Mouse (Mus musculus) kidney, postnatal 25 days (tissue): ENCODE data around the gene Prdm15.

ENCODE experiments used
- DNase-seq, 2 experiments: peaks; one replicate each; pipeline ENCODE4 v3.0.0; 2021; ENCODE audit warnings: mixed read lengths in 2 of 2

The Prdm15 gene

DNA sequence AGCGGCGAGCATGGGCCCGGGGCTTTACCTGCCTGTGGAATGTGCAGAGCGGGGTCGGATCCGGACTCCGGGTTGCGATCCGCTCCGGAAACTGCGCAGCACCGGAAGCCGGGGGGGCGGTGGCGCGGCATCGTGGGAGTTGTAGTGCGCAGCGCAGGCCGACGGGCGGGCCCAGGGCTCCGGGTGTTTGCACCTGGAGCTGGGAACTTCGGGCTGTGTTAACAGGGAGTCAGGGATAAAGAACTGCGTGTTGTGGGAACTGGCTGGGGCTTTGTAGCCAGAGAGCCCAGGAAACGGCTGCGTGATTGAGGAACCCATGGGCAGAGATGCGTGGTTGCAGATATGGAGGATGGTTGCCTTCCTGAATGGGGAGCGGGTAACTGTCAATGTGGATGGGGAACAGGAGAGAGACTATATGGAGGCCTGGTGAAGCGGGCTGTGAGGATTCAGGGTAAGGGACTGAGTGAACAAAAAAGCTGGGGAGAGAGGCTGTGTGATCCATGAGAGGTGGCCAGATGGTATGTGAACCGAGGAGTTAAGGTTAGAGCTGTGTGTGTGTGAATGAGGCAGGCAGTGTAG is at the start of gene Prdm15:
Gene Prdm15, minus strand, starts transcription at position 110 of the 579 bp plus-strand sequence.
- DNase-seq, result peak; percentile 89 to 95

DNA sequence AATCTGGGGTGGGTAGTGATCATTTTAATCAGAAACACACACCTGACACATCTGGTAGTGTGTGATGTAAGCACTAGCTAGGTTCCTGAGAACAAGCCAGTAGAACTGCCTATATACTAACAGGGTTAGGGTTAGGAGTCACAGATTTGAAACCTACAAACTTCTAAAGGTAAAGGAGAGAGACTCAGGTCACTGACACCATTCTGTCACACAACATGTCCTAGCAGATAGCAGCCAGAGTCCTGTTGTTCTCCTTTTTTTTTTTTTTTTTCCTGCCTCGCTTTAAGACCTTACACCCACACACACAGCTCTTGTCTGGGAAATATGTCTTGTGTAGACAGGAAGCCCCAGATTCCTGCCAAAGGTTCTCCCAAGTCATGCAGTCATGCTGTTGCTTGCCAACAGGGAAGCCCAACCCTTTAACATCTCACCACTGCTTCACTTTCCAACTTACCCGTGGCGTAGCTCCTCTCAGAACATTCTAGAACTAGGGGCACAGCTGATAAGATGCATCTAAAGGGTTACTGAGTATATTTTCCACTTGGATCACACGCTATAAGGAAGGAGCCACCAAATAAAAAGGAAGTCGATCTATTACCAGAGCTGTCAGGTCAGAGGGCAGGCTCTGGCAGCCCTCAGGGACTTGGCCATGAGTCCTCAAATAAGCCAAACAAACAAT is 45.8 kb upstream of the Prdm15 start:
- DNase-seq, result peak; percentile 62 to 80

DNA sequence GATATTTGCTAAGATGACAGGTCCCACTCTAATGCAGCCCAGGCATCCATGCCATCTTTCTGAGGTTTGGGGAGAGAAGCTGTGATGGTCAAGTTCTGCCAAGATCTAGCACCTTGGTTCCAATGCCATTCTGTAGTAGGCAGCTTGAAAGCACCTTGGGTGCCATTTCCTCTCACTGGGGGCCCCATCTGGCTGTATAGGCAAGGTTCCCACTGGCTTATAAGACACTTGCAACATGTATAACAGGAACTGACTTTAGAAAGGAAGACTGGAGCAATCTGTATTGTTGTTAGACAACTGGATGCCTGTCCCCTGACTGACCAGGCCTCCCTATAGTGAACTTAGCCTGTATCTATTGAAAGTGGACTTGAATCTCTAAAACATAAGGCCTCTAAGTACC is 36.1 kb upstream of the Prdm15 start:
- no peak for DNase-seq

DNA sequence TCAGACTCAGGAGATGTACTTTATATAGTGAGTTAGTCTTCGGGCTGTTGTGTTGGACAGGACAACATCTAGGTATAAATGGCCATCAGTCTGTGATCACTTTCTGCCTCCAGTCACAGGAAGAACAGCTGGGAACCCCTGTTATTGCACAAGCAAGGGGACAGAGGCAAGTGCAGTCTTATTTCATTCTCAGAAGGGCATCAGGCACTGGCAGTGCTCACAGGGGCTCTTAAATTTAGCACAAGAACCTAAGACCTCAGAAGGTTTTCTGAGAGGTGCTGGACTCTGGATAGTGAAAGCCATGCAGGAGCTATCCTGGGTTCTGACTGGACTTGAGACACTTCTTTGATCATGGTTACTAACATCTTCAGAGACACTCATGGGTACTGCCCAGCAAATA is 32.0 kb upstream of the Prdm15 start:
- DNase-seq, result no peak

DNA sequence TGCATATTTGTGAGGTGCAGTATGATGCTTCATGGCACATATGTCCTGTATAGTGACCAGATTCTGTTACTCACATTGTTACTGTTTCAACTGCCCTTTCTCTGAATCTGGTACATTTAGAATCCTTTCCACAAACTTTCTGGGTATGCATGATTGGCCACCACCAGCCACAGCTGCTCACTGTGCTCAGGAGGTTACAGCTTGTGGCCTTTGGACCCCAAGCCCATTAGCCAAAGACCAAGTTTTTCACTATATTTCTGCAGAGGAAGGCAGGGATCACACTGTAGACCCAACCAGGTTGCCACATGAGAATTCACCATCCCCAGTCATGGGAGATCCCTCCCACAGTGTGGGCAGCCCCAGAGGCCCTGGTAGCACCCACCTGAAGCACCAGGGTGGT is 31.2 kb upstream of the Prdm15 start:
- DNase-seq, result peak; percentile 28 to 51

DNA sequence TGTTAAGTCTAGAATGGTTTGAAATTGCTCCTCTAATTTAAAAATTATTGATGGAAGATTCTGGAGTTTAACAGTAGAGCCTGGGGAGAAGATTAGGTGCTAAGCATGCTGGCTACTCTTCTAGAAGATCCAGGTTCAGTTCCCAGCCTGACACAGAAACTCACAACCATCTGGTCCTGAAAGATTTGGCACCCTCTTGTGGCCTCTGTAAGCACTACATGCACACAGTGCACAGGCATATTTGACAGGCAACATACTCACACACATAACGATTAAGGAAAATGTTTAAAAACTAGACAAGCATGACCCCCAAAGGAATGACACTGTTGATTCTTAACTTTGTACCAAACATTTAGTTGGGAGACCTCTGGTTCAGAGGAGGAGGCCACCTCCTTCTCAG is 27.5 kb upstream of the Prdm15 start:
- peak; percentile 63 to 81 for DNase-seq

DNA sequence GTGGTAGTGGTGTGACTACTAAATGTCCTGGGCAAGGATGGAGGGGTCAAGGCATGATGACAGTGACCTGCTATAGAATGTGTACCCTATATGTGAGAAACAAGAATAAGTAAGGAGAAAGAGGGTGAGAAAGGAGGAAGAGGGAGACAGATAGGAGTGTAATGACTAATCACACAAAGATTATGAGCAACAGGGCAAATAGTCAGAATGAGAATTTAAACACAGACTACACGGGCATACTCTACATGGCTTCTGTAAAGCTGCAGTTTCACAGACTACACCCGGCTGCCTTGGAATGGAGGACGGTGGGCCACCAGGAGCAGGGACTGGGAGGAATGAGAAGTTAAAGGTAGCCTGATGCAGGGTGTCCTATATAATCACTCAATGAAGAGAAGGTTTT is 25.9 kb upstream of the Prdm15 start:
- DNase-seq, result no peak

DNA sequence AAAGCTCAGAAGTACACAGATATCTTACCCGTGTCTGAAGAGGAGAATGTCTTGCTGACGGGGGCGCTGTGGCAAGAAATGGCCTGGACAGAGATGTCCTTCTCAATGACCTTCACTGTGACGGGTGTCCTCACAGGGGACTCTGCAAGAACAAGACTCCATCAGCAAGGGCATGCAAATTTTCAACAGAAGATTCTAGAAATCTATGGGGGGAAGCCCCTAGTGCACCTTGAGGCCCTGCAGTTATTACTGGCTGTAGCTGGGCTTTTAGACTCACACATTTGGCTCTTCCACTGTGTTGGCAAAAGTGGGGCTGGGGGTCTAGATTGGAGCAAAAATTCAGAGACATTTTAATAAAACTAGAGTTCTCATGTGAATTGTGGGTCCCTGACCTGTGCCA is 23.5 kb upstream of the Prdm15 start:
- DNase-seq, result no peak

DNA sequence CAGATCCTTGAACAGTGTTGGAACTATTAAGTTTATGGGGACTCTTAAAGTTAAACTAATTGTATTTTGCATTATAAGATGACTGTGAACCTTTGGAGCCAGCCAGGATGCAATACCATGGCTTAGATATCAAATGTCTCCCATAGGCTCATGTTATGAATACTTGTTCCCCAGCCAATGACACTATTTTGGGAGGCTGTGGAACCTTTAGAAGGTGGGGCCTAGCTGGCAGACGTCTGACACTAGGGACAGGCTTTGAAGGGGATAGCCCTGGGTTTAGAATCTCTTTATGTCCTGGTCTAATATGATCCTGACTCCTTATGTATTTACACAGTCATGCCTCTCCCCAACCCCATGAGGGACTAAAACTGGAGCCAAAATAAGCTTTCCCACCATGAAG is 22.7 kb upstream of the Prdm15 start:
- no peak for DNase-seq

DNA sequence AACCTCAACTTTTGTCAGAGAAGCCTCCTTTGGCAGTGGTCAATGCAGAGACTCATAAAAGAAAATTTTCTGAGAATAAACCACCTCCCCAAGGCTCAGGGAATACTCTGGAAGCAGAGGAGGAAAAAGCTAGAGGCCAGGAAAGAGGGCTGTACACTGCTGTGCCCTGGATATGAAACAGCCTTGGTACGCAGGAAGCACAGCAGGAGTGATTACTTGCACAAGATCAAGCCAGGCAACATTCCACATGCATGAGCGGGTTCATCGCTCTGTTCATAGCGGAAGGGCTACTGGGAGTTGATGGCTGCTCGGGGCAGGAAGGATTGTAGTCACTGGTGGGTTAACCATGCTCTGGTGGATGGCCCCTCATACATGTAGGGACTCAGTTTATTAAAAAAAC is 21.0 kb upstream of the Prdm15 start:
- peak in 1 of 2 experiments; percentile 46 for DNase-seq

DNA sequence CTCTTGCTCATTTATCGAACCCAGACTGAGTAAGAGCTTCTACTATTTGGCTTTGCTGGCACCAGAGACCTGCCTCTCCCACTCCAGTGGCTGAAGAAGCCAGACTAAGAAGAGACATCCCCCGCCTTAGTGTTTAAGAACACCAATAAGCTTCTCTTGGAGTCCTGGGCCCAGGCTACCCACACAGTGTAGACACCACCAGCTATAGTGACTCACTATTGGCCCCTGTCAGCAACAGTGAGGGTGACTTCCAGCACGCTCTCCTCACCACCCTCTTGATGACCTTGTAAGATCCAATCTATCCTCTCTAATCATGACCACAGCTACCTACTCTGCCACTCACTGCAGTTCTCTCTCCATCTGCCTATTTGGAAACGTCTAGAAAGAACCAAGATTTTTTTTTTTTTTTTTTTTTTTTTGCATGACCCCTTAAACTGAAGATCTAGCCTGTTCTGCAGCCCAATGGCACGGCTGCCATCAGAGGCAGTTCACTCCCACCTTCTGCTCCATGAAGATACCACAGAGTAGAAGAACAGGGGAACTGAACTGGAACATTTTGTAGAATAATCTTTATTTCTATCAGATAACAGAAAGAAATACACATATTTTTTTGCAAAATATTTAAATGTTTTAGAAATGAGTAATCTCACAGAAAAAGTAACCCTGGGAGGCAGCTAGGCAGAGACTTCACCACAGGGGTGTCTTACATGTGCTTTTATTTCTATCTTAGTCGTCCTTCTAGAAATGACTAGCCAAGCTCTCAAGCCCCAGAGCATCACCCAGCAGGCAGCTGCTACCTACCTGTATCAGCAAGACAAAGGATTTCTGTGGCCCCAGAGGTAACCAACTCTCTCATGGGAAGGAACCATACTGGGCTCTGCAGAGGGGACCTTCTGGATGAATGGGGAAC is 17.8 kb upstream of the Prdm15 start:
- no peak for DNase-seq

DNA sequence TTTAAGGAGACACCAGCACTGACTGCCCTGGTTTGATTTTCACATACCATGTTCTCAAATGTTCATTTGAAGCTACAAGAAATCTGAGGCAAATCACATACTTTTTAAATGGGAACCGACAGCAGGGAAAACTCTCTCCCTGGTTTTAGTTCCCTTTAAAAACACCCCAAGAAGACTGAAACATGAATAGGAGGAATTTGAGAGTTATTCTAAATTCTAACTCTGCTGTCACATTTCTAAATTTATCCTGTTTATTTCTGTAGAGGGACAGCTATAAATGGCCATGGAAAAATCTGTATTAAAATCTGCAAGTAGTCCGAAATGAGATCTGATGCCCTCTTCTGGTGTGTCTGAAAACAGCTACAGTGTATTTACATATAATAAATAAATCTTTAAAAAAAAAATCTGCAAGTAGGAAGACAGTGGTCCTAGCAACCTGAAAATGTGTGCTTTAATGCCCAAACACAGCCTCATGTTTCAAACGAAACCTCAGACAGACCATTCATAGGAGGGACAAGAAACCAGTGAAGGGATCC is 12.3 kb upstream of the Prdm15 start:
- DNase-seq, result no peak

DNA sequence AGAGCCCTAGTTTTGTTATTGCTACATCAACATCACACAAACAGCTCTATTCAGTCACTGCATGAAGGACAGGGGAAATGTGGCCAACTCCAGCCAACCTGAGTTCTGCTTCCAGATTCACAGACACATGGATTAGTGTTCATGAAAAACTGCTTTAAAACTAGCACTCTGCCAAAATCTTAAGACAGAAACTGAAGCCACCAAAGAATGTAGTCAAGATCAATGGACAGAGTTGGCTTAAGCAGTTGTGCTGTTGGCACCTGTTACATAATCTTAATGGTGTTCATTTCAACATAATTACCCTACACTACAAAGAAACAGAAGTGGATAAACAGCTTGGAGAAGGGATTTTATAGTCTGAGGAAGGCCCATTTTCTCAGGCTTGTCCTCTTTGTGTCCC is 4.4 kb upstream of the Prdm15 start:
- no peak for DNase-seq

DNA sequence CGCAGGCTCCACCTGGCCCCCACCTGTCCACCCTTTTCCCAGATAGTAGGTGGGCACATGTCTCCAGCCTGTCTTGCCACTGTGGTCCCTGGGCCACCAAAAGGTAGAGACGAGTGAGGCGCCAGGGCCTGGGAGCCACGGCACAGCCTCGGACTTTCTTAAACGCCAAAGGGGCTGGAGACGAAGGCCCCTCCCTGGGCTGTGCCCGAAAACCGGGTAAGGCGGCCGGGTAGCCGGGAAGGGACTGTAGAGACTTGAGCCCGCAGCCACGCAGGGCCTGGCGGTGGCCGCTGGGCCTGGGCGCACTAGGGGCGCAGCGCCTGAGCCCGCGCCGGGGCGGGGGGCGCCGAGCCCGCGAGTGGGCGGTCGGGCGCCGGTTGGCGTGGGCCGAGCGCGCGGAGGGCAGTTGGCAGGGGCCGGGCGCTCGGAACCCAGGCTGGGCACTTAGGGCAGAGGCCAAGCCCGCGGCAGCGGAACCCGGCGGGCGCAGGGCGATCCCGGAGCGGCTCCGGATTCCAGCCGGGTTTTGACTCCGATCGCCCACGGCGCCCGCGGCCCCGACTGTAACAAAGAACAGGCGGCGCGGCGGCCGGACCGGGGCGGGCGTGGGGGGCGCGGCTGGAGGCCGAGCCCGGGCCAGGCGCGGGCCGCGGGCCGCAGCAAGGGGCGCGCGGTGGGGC is 449 bp downstream of the Prdm15 start:
- peak; percentile 89 to 95 for DNase-seq

DNA sequence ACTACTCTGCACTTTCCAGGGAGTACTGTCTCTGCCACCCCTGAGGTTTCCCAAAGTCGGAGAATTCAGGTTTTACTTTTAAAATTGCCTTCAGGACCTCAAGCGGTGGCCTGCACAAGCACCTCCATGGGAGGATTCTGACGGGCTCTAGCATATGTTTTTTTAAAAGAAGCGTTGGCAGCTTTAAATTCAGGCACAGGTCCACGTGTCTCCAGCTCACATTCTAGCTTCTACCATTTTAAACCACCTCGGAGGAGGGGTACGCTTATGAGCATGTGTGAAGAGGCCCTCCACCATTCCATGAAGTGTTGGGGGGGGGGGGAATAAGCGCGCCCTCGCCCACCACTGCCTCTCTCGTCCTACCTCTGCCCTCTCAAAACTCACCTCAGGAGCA is 986 bp downstream of the Prdm15 start:
- DNase-seq, result no peak

DNA sequence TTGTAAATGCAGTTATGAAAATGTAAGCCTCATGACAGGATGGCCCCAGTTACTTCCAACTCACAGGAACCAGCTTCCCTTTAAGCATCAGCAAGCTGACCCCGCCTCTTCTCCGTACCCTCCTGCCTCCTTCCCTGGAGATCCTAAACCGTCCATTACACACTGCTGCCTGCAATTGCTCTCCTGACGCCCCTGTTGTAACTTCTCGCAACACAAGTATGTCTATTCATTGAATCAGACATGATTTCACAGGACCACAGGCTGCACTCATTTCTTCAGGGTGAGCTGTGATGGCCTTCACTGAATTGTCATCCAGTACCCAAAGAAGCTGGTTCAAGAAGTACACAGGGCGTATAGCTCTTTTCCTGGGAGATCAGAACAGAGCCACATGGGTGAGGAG is 2.8 kb downstream of the Prdm15 start:
- no peak for DNase-seq

DNA sequence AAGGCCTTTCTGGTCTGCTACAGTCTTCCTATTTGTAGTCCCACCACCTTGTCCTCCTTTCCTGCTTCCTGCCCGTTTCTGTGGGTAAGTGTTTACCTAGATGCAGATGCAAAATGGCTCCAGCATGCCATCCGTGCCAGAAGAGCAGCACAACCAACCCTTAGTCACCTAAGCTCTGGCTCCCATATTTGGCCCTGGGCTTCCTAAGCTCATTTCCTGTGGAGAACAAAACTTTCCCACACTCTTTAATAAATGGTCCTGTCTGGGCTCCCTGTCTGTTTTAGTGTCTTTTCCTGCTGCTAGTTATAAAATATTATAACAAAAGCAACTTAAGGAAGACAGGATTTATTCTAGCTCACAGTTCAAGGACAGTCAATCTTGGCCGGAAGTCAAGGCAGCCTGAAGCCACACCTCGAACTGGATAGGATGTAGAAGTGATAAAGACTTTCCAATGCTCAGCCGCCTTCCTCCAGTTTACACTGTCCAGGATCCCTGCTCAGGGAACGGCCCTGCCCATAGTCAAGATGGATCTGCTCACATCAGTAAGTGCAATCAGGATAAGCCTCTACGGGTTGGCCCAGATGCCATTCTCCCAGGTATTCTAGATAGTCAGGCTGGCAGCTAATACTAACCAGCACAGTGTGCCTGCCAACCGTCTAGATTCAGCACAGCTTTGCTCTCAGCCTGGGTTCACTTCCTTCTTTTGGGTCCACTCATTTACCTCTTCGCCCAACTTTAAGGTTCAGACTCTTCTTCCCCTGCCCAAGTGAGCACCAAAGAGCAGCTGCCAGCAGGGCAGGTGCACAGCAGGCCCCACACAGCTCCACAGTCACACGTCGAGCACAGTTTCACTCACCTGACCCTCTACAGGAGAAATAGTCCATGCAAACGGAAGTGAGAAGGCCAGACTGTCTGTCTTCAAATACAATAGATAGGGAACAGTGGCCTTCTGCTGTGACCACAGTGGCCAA is 6.4 kb downstream of the Prdm15 start:
- peak in 1 of 2 experiments; percentile 4 for DNase-seq

DNA sequence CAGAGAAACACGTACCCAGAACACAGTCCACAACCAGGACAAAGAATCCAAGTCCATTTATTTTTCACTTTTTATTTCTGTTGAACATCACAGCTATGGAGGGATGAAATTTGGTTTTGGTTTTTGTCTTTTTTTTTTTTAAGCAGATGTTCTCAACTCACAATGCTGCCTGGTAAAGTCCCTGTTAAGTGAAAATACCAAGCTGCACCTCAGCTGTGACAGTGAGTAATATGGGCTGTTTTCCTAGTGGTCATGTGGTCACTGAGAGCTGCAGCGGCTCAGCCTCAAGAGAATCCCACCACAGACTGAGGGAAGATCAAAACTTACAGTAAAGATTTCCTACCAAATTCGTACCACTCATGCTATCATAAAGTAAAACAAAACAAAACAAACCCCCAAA is 19.5 kb downstream of the Prdm15 start:
- no peak for DNase-seq

DNA sequence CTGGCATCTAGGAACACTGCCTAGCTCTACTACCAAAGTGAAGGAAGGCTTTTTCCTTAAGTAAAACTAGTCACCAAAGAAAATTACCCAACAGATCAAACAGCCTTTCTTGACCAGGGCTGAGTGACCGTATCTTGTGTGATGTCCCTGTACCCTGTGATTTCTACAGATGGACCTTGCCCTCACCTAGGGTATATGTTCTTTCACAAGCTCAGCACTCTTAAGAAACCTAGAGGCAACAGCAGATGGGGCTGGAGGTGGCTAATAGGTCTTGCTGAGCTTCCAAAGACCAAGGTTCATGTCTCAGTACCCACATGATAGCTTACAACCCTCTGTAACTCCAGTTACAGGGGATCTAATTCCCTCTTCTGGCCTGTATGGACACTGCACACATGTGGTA is 23.4 kb downstream of the Prdm15 start:
- no peak for DNase-seq

DNA sequence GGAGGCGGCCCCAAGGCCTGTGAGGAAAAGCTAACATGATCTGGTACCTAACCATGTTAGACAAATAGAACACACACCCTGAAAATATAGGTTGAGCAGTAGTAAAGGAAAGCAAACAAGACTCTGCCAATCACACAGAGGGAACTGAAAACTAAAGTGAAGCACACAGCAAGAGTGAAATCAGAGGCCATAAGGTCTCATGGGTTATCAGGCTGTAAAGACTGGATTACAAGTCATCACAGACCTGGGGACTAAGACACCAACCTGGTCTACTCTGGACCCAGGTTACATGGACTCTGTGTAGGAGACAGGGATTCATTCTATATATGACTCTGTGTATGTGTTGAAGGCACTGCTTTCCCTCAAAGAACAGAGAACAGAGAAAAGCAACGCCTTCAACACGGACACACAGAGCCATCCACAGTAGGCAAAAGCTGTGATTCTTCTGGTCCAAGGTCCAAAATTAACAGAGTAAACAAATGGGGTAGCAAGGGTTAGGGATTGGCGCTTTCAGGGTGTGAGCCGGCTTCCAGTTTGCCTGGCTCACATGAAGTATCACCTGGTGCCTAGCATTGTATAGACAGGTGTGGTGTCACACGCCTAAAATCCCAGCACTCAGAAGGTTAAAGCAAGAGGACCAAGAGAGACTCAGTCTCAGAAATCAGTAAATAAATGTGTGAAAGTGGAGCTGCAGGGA is 28.2 kb downstream of the Prdm15 start:
- DNase-seq, result peak in 1 of 2 experiments; percentile 3

DNA sequence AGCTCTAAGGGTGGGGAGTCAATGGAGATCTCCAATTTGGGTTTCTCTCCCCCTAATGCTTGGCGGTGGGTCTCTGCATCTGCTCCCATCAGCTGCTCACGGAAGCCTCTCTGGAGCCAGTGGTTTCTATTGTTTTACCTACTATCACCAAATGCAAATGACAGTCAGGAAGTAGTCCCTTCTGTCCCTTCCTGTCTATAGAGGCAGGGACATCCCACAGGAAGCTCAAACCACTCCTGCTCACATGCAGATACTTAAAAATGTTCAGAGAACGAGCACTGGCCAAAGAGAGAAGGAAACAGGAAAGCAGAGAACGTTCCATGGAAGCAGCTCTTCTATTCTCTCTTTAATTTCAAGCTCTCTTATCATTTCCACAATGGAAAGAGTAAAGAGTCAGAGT is 32.1 kb downstream of the Prdm15 start:
- DNase-seq, result no peak
